Mouse (Mus musculus) E14TG2a.4 (cell line): ENCODE results near the gene Slc12a3.

Experiments
- CTCF ChIP-seq: conservative IDR thresholded peaks from 2 replicates; pipeline ENCODE4 v1.5.1; 2014; ENCODE audit warnings: low read length
- NANOG ChIP-seq: IDR thresholded peaks from 2 replicates; pipeline ENCODE4 v1.6.1; 2014; ENCODE audit warnings: borderline replicate concordance, low read length, mixed read lengths
- POU5F1 ChIP-seq: IDR thresholded peaks from 2 replicates; pipeline ENCODE4 v1.6.1; 2014; ENCODE audit warnings: low read length, borderline replicate concordance

GRCm38 (mm10) chr8:94324071-94324470, 4.9 kb upstream of the Slc12a3 start:
- TF ChIP-seq CTCF: no peak
- no peak for TF ChIP-seq NANOG
- TF ChIP-seq POU5F1: no peak
